Mouse (Mus musculus) CH12.LX (cell line): ENCODE results near the gene Insl5.

ENCODE experiments used
- CTCF ChIP-seq, 2 experiments: IDR thresholded peaks in 1 of 2; conservative IDR thresholded peaks in 1 of 2; 2 replicates each; pipeline ENCODE4 v1.5.1; 2011 to 2012; ENCODE audit warnings: low read depth in 2 of 2, low read length in 2 of 2, improper control_type of control experiment in 1 of 2, inconsistent platforms in 1 of 2, mild to moderate bottlenecking in 1 of 2, moderate library complexity in 1 of 2
- EP300 ChIP-seq: IDR thresholded peaks from 2 replicates; pipeline ENCODE4 v1.6.1; 2011; ENCODE audit warnings: low read length, improper control_type of control experiment

GRCm38 (mm10) chr4:102986917-102987316 lies 39.7 kb downstream of the Insl5 start:
- TF ChIP-seq CTCF (conservative IDR thresholded peaks at IDR 0.05 in 1 of 2, IDR thresholded peaks at IDR 0.05 in 1 of 2; ENCODE audit: low read depth in 2 of 2, low read length in 2 of 2): peak; percentile 62 to 89
- no peak for TF ChIP-seq EP300
